Mouse (Mus musculus): ENCODE results near the gene Ankmy2. TPM values are rescaled to one million over a fixed set of nuclear protein-coding genes. Genes with fewer than 3 reads are reported as not detected.

The Ankmy2 gene
- total and polyA plus RNA-seq, 3 experiments, result 7.0 to 15.5 (median 13.3) TPM

- Histone ChIP-seq H3K36me3 (ENCODE audit: control insufficient read depth, insufficient read depth, low read length) (peaks cover 9% of the 10 kb centered on the region), H3K4me3 (no peak overlapping the region), H3K27ac (no peak overlapping the region), H3K4me1 (ENCODE audit: control insufficient read depth, insufficient read depth, low read length) (peaks cover 2% of the 10 kb centered on the region; the same call in 1 of the 2 replicates), H3K9ac (ENCODE audit: low read depth, low read length) (no peak overlapping the region), H3K79me2 (replicated peaks; ENCODE audit: control insufficient read depth, insufficient read depth, low read length) (peaks cover 3% of the 10 kb centered on the region), H3K27me3 (ENCODE audit: control insufficient read depth, insufficient read depth, low read length) (no peaks in the 10 kb centered on the region)
- DNase-seq, result no peak
- intact Hi-C loops (cut with DNase I), result no loop called here
- 90% methylated on average over 3 of the region's 3 CpGs for WGBS
- TF ChIP-seq POLR2A (IDR thresholded peaks at IDR 0.05; ENCODE audit: insufficient read depth, low read depth, low read length) (no peak), CTCF (IDR thresholded peaks at IDR 0.05) (peak; percentile 35), EP300 (IDR thresholded peaks at IDR 0.05; ENCODE audit: insufficient read depth, low read depth, low read length) (no peak)
These were observed 10.5 kb upstream of the Ankmy2 start for GRCm38 (mm10) chr12:36146230-36147011.

GRCm38 (mm10) chr12:36150265-36150664 lies 6.6 kb upstream of the Ankmy2 start:
- intact Hi-C loops (cut with DNase I), result no loop called here
- H3K27me3 ChIP-seq (ENCODE audit: control insufficient read depth, insufficient read depth, low read length), result no peaks in the 10 kb centered on the region
- H3K27ac ChIP-seq, result peak overlapping the region; percentile 77
- H3K4me3 ChIP-seq, result no peak overlapping the region
- H3K79me2 ChIP-seq (replicated peaks; ENCODE audit: control insufficient read depth, insufficient read depth, low read length), result peaks cover 4% of the 10 kb centered on the region; the same call in 1 of the 2 replicates
- no peak overlapping the region for H3K9ac ChIP-seq (ENCODE audit: low read depth, low read length)
- peaks cover 8% of the 10 kb centered on the region for H3K4me1 ChIP-seq (ENCODE audit: control insufficient read depth, insufficient read depth, low read length)
- TF ChIP-seq POLR2A (IDR thresholded peaks at IDR 0.05; ENCODE audit: insufficient read depth, low read depth, low read length) (no peak), CTCF (IDR thresholded peaks at IDR 0.05) (no peak), EP300 (IDR thresholded peaks at IDR 0.05; ENCODE audit: insufficient read depth, low read depth, low read length) (no peak)
- 40% methylated on average over 2 of the region's 2 CpGs for WGBS
- peak in 1 of 2 experiments; percentile 21 for DNase-seq
- peaks cover 9% of the 10 kb centered on the region for H3K36me3 ChIP-seq (ENCODE audit: control insufficient read depth, insufficient read depth, low read length)

- H3K4me3 ChIP-seq, result no peak overlapping the region
- intact Hi-C loops (cut with DNase I), result no loop called here
- no peak overlapping the region for H3K9ac ChIP-seq (ENCODE audit: low read depth, low read length)
- 55% methylated on average over 2 of the region's 2 CpGs for WGBS
- H3K36me3 ChIP-seq (ENCODE audit: control insufficient read depth, insufficient read depth, low read length), result peaks cover 9% of the 10 kb centered on the region
- peak overlapping the region; percentile 77 for H3K27ac ChIP-seq
- no peak for DNase-seq
- peaks cover 4% of the 10 kb centered on the region; the same call in 1 of the 2 replicates for H3K79me2 ChIP-seq (replicated peaks; ENCODE audit: control insufficient read depth, insufficient read depth, low read length)
- no peaks in the 10 kb centered on the region for H3K27me3 ChIP-seq (ENCODE audit: control insufficient read depth, insufficient read depth, low read length)
- TF ChIP-seq POLR2A (IDR thresholded peaks at IDR 0.05; ENCODE audit: insufficient read depth, low read depth, low read length), result no peak
- TF ChIP-seq CTCF (IDR thresholded peaks at IDR 0.05), result no peak
- TF ChIP-seq EP300 (IDR thresholded peaks at IDR 0.05; ENCODE audit: insufficient read depth, low read depth, low read length), result no peak
- H3K4me1 ChIP-seq (ENCODE audit: control insufficient read depth, insufficient read depth, low read length), result peaks cover 9% of the 10 kb centered on the region
These were observed 6.2 kb upstream of the Ankmy2 start for GRCm38 (mm10) chr12:36150737-36151136.

- peaks cover 11% of the 10 kb centered on the region for H3K4me1 ChIP-seq (ENCODE audit: control insufficient read depth, insufficient read depth, low read length)
- H3K36me3 ChIP-seq (ENCODE audit: control insufficient read depth, insufficient read depth, low read length), result no peaks in the 10 kb centered on the region
- intact Hi-C loops (cut with DNase I), result loop anchor here (5.0 kb wide), 2 partner anchors 113 to 227 kb away; partner anchors contain the start of genes D630036H23Rik, Ispd and Tspan13
- H3K27ac ChIP-seq, result peak overlapping the region; percentile 96
- 19% methylated on average over 8 of the region's 8 CpGs for WGBS
- peaks cover 4% of the 10 kb centered on the region for H3K79me2 ChIP-seq (replicated peaks; ENCODE audit: control insufficient read depth, insufficient read depth, low read length)
- no peaks in the 10 kb centered on the region for H3K27me3 ChIP-seq (ENCODE audit: control insufficient read depth, insufficient read depth, low read length)
- H3K4me3 ChIP-seq, result peak overlapping the region; percentile 90
- no peak for TF ChIP-seq POLR2A (IDR thresholded peaks at IDR 0.05; ENCODE audit: insufficient read depth, low read depth, low read length)
- TF ChIP-seq EP300 (IDR thresholded peaks at IDR 0.05; ENCODE audit: insufficient read depth, low read depth, low read length), result no peak
- H3K9ac ChIP-seq (ENCODE audit: low read depth, low read length), result peak overlapping the region; percentile 98
- peak in 1 of 2 experiments; percentile 24 for DNase-seq
These were observed 1.7 kb upstream of the Ankmy2 start for GRCm38 (mm10) chr12:36155141-36155641.

- H3K9ac ChIP-seq (ENCODE audit: low read depth, low read length), result peak overlapping the region; percentile 98
- WGBS, result under 1% methylated on average over 33 of the region's 33 CpGs
- intact Hi-C loops (cut with DNase I), result loop anchor here (2.0 to 5.0 kb wide), 4 partner anchors 19 to 226 kb away; partner anchors contain the start of genes D630036H23Rik, Ispd and Tspan13
- no peaks in the 10 kb centered on the region for H3K36me3 ChIP-seq (ENCODE audit: control insufficient read depth, insufficient read depth, low read length)
- H3K27ac ChIP-seq, result peak overlapping the region; percentile 96
- no peaks in the 10 kb centered on the region for H3K27me3 ChIP-seq (ENCODE audit: control insufficient read depth, insufficient read depth, low read length)
- no peak for DNase-seq
- H3K4me3 ChIP-seq, result peak overlapping the region; percentile 90
- TF ChIP-seq POLR2A (IDR thresholded peaks at IDR 0.05; ENCODE audit: insufficient read depth, low read depth, low read length) (no peak), CTCF (IDR thresholded peaks at IDR 0.05) (no peak), EP300 (IDR thresholded peaks at IDR 0.05; ENCODE audit: insufficient read depth, low read depth, low read length) (no peak)
- H3K79me2 ChIP-seq (replicated peaks; ENCODE audit: control insufficient read depth, insufficient read depth, low read length), result peaks cover 4% of the 10 kb centered on the region
- H3K4me1 ChIP-seq (ENCODE audit: control insufficient read depth, insufficient read depth, low read length), result peaks cover 11% of the 10 kb centered on the region
These were observed 745 bp upstream of the Ankmy2 start for GRCm38 (mm10) chr12:36156101-36156636.
